Mouse (Mus musculus) B cell, adult 62 days (primary cell): ENCODE measurements around the gene Olfr180. TPM values are rescaled to one million over a fixed set of nuclear protein-coding genes. Genes with fewer than 3 reads are reported as not detected.

ENCODE experiments used
- total RNA-seq: library from RNA; stranded (reverse); gene quantifications from 4 replicates; pipeline ENCODE4 v1.2.4, GENCODE M21; 2023

The Olfr180 gene
- total RNA-seq: not detected in 4 replicates

GRCm38 (mm10) chr16:58929292-58929691 lies at the start of gene Olfr180:
Gene Olfr180 (minus strand): TSS chr16:58929392.

DNA sequence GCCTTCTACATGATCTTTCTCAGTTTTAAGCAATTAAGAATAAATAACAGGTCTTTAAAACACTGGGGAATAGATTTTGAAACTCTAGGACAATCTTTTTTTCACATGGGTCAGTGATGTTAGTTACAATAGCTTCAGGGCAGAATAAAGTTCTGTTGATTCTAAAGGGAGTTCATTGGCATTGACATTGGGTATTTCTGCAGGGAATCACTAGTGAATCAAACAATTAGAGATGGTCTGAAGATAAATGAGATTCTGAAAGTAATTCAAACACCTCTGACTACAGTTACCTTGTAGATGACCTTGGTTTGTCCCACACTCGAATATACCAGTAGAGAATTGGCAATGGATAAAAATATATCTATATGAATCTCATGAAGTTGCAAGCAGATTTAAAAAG lies 537 bp downstream of the Olfr180 start, which contains the start of gene Olfr181:
Gene Olfr181, minus strand, starts transcription at position 101 of the 400 bp plus-strand sequence.

GRCm38 (mm10) chr16:58891963-58892362 lies 37.2 kb downstream of the Olfr180 start, which contains the start of gene Olfr178:
Gene Olfr178 (minus strand): TSS chr16:58892063.

GRCm38 (mm10) chr16:58874668-58875067 lies 54.5 kb downstream of the Olfr180 start, which contains the start of gene Olfr177:
Gene Olfr177 (minus strand): TSS chr16:58874768.

Other genes with a start within 250 kb of the Olfr180 start
- gene Gpr15, start 210.3 kb downstream of the Olfr180 start, total RNA-seq: not detected in 4 replicates
- 45.9 to 60.8 TPM (median 51.7 TPM) in 4 replicates for gene Cldnd1, start 201.5 kb downstream of the Olfr180 start, total RNA-seq
- not detected in 4 replicates for gene Olfr172, start 166.2 kb downstream of the Olfr180 start, total RNA-seq
- gene Olfr173, start 129.1 kb downstream of the Olfr180 start, total RNA-seq: not detected in 4 replicates
- gene Olfr175-ps1, start 102.6 kb downstream of the Olfr180 start, total RNA-seq: not detected in 4 replicates
- not detected in 4 replicates for gene Olfr177, start 54.6 kb downstream of the Olfr180 start, total RNA-seq
- not detected in 4 replicates for gene Olfr178, start 37.3 kb downstream of the Olfr180 start, total RNA-seq
- gene Olfr181, start 637 bp downstream of the Olfr180 start, total RNA-seq: not detected in 4 replicates
- not detected in 4 replicates for gene Olfr183, start 66.0 kb upstream of the Olfr180 start, total RNA-seq
- not detected in 4 replicates for gene Olfr186, start 100.9 kb upstream of the Olfr180 start, total RNA-seq
- gene Olfr187, start 110.4 kb upstream of the Olfr180 start, total RNA-seq: not detected in 4 replicates
- not detected in 4 replicates for gene Olfr190, start 148.6 kb upstream of the Olfr180 start, total RNA-seq
- gene Olfr191, start 160.4 kb upstream of the Olfr180 start, total RNA-seq: not detected in 4 replicates
- not detected in 4 replicates for gene Olfr193, start 182.5 kb upstream of the Olfr180 start, total RNA-seq
- gene Olfr194, start 191.7 kb upstream of the Olfr180 start, total RNA-seq: not detected in 4 replicates
- gene Olfr195, start 217.7 kb upstream of the Olfr180 start, total RNA-seq: not detected in 4 replicates
- not detected in 4 replicates for gene Olfr196, start 241.1 kb upstream of the Olfr180 start, total RNA-seq